Mouse (Mus musculus) kidney, adult 2 months (tissue): ENCODE results near the gene Fads1. TPM values are rescaled to one million over a fixed set of nuclear protein-coding genes. Genes with fewer than 3 reads are reported as not detected.

Experiments
- DNase-seq: peaks from one replicate; pipeline ENCODE4 v3.0.0; 2021
- H3K27ac ChIP-seq: fragments of 200-500 bp; 2 replicates; pipeline ENCODE4 v1.5.1; 2012; ENCODE audit warnings: low read depth, low read length, control low read depth, inconsistent platforms; ENCODE audit not compliant: insufficient read depth
- H3K27me3 ChIP-seq: fragments of 200-500 bp; replicated peaks from 2 replicates; pipeline ENCODE4 v1.6.1; 2012; ENCODE audit warnings: mild to moderate bottlenecking, moderate library complexity, low read length, inconsistent platforms; ENCODE audit not compliant: control insufficient read depth, insufficient read depth
- H3K36me3 ChIP-seq: fragments of 200-500 bp; 2 replicates; pipeline ENCODE4 v1.6.1; 2012; ENCODE audit warnings: mild to moderate bottlenecking, moderate library complexity, low read length, inconsistent platforms; ENCODE audit not compliant: control insufficient read depth, insufficient read depth
- H3K4me1 ChIP-seq: fragments of 200-500 bp; 2 replicates; pipeline ENCODE4 v1.6.1; 2011; ENCODE audit warnings: low read length; ENCODE audit not compliant: control insufficient read depth, insufficient read depth
- H3K4me3 ChIP-seq: fragments of 200-500 bp; 2 replicates; pipeline ENCODE4 v1.5.1; 2011; ENCODE audit warnings: mild to moderate bottlenecking, low read depth, low read length, control low read depth; ENCODE audit not compliant: insufficient read depth
- CTCF ChIP-seq: fragments of 200-500 bp; conservative IDR thresholded peaks from 2 replicates; pipeline ENCODE4 v1.5.1; 2011; ENCODE audit warnings: low read depth, mild to moderate bottlenecking, control low read depth, low read length, moderate library complexity, mixed read lengths; ENCODE audit not compliant: insufficient read depth, insufficient read length
- POLR2A ChIP-seq: fragments of 200-500 bp; IDR thresholded peaks from one replicate; pipeline ENCODE4 v1.6.1; 2011; ENCODE audit warnings: low read depth, low read length, control low read depth
- WGBS: fragments of 180-500 bp; shearing (Covaris S2); methylation state at CpG from one replicate; pipeline ENCODE4 v1.1.7; 2018; 5-methylcytosine and 5-hydroxymethylcytosine counted together
- polyA plus RNA-seq: library from polyadenylated mRNA; depleted of rRNA; stranded (reverse); fragments of >200 nt; gene quantifications from 2 replicates; pipeline ENCODE4 v1.2.3, GENCODE M21; 2012; rRNA removed

Gene Fads1
- polyA plus RNA-seq: 87.4 and 88.4 TPM in 2 replicates

GRCm38 (mm10) chr19:10182670-10183298, at the start of gene Fads1:
Gene Fads1 (plus strand): TSS chr19:10182888.
- WGBS: under 1% methylated on average over 70 of the region's 70 CpGs
- Histone ChIP-seq H3K36me3 (no peaks in the 10 kb centered on the region), H3K4me1 (peaks cover 4% of the 10 kb centered on the region; the same call in 1 of the 2 replicates), H3K27me3 (no peaks in the 10 kb centered on the region), H3K4me3 (peak within 1 kb of the TSS; percentile 72), H3K27ac (peak within 1 kb of the TSS; percentile 54)
- no peak for TF ChIP-seq POLR2A
- TF ChIP-seq CTCF: peak; percentile 59
- peak; percentile 96 for DNase-seq

- DNase-seq: peak; percentile 82
- TF ChIP-seq POLR2A (no peak), CTCF (no peak)
- H3K36me3 ChIP-seq: no peaks in the 10 kb centered on the region
- H3K27ac ChIP-seq: no peak overlapping the region
- no peak overlapping the region for H3K4me3 ChIP-seq
- H3K27me3 ChIP-seq: no peaks in the 10 kb centered on the region
- 22% methylated on average over 2 of the region's 2 CpGs for WGBS
- 0 out of 2 replicates have a peak, but pooled peaks cover 2% of the 10 kb centered on the region for H3K4me1 ChIP-seq
Observed at GRCm38 (mm10) chr19:10134692-10135091, 48.0 kb upstream of the Fads1 start.

GRCm38 (mm10) chr19:10137423-10137822, 45.3 kb upstream of the Fads1 start:
- no peak overlapping the region for H3K4me3 ChIP-seq
- no peak overlapping the region for H3K27ac ChIP-seq
- 41% methylated on average over 5 of the region's 5 CpGs for WGBS
- no peak for TF ChIP-seq POLR2A
- no peak for TF ChIP-seq CTCF
- H3K27me3 ChIP-seq: no peaks in the 10 kb centered on the region
- peak; percentile 70 for DNase-seq
- no peaks in the 10 kb centered on the region for H3K36me3 ChIP-seq
- H3K4me1 ChIP-seq: 0 out of 2 replicates have a peak, but pooled peaks cover 2% of the 10 kb centered on the region

DNA sequence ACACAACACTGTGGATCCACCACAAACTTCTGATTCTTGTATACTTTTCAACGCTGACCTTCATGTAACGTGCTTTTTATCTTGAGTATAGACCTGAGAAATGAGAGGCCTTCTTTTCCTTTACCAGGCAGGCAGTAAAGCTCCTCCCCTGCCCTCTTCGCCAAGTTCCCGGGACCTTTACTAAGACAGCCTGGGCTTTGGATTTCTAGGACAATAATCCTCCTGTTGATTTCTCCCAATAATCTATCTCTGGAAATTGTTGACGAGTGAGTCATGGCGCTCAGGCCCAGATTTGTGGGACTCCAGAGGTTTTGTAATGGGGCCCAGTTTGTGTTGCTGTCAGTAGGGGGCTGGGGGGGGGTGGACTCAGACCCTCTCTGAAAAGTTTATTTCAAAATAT, 43.0 kb upstream of the Fads1 start:
- H3K36me3 ChIP-seq: no peaks in the 10 kb centered on the region
- 91% methylated on average over 6 of the region's 6 CpGs for WGBS
- H3K27me3 ChIP-seq: no peaks in the 10 kb centered on the region
- H3K4me1 ChIP-seq: 0 out of 2 replicates have a peak, but pooled peaks cover 2% of the 10 kb centered on the region
- no peak for DNase-seq
- H3K27ac ChIP-seq: no peak overlapping the region
- TF ChIP-seq POLR2A (no peak), CTCF (no peak)
- H3K4me3 ChIP-seq: no peak overlapping the region

GRCm38 (mm10) chr19:10143667-10144066, 39.0 kb upstream of the Fads1 start:
- Histone ChIP-seq H3K27ac (no peak overlapping the region), H3K4me3 (no peak overlapping the region), H3K27me3 (no peaks in the 10 kb centered on the region), H3K36me3 (no peaks in the 10 kb centered on the region), H3K4me1 (no peaks in the 10 kb centered on the region)
- DNase-seq: no peak
- WGBS: 67% methylated on average over 2 of the region's 2 CpGs
- TF ChIP-seq CTCF (no peak), POLR2A (no peak)

GRCm38 (mm10) chr19:10144464-10144863, 38.2 kb upstream of the Fads1 start:
- Histone ChIP-seq H3K4me1 (no peaks in the 10 kb centered on the region), H3K4me3 (no peak overlapping the region), H3K27me3 (no peaks in the 10 kb centered on the region), H3K36me3 (no peaks in the 10 kb centered on the region), H3K27ac (no peak overlapping the region)
- no peak for DNase-seq
- 64% methylated on average over 4 of the region's 4 CpGs for WGBS
- TF ChIP-seq POLR2A (no peak), CTCF (no peak)

- Histone ChIP-seq H3K27ac (no peak overlapping the region), H3K4me3 (no peak overlapping the region), H3K27me3 (no peaks in the 10 kb centered on the region), H3K4me1 (no peaks in the 10 kb centered on the region), H3K36me3 (no peaks in the 10 kb centered on the region)
- 81% methylated on average over 6 of the region's 6 CpGs for WGBS
- peak; percentile 29 for DNase-seq
- TF ChIP-seq POLR2A (no peak), CTCF (no peak)
Observed at GRCm38 (mm10) chr19:10148555-10148954, 34.1 kb upstream of the Fads1 start.

DNA sequence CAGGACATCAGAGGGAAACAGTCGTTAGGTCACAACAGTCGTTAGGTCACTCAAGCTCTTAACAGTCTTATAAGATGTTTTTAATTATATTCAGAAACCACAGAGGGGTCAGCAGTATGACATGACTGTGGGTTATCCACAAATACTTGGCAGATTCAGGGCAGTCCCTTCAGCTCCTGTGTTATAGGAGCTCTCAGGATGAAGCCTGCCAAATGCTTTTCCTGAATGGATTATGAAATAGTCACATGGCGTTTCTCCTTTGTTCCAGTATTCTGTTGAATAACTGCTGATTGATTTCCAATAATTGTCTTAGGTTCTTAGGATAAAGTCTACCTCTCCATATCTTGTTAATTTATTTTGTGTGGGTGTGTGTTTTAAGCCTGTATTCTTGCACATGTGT, 33.5 kb upstream of the Fads1 start:
- Histone ChIP-seq H3K27ac (no peak overlapping the region), H3K4me3 (no peak overlapping the region), H3K4me1 (no peaks in the 10 kb centered on the region), H3K27me3 (no peaks in the 10 kb centered on the region), H3K36me3 (no peaks in the 10 kb centered on the region)
- 80% methylated on average over 3 of the region's 3 CpGs for WGBS
- TF ChIP-seq POLR2A: no peak
- no peak for DNase-seq
